Mouse (Mus musculus): ENCODE results near the gene Olfr723.
"Not testable (repeated sequence)": the region's sequence is repeated elsewhere in the genome, so short reads cannot be mapped to it uniquely, and the experiment has no call there.

Olfr723 gene

DNA sequence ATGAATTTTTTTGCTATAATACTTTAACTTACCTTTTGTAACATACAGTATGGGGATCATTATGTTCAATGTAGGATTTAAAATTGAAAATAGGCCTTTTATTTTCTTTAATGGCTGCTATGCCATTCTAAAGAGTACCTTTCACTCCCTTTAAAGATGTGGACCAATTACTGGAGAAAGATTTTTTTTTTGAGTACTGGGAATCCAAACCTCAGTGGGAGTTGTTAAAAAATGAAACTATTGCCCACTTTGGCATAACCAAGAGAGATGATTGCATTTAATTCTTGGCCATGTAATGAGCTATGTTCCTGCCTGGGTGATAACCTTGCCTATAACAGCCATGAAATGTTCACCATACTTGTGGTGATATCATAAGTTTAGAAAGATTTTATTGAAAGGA is at the start of gene Olfr723:
Olfr723 (minus strand) TSS at position 101 of the 400 bp plus-strand sequence.
- not testable (repeated sequence) for DNase-seq

GRCm38 (mm10) chr14:49963174-49963573 is 31.6 kb upstream of the Olfr723 start, which contains the start of gene Olfr724:
Gene Olfr724 (minus strand): TSS chr14:49963274.
- not testable (repeated sequence) for DNase-seq

- DNase-seq = no peak
Measured at GRCm38 (mm10) chr14:49955890-49956289, 24.3 kb upstream of the Olfr723 start.

GRCm38 (mm10) chr14:49901899-49902298 is 29.7 kb downstream of the Olfr723 start, which contains the start of gene Olfr722:
Gene Olfr722 (minus strand): TSS chr14:49901999.
- DNase-seq = no peak
